ENCODE assay signal across 7 mouse cellular contexts in genomic region chr10:86636515-86636914, GRCm38 (mm10).
A peak's percentile ranks its signal among the peaks of the same experiment; 100 is the strongest.
DNase-seq lines count a peak whose midpoint lies in the region; ATAC-seq lines count a peak whose summit lies in the region.
"Not testable (repeated sequence)": the region's sequence is repeated elsewhere in the genome, so short reads cannot be mapped to it uniquely, and the experiment has no call there.

No protein-coding gene starts in this region.

- H3K4me2 ChIP-seq in embryonic facial prominence, embryonic 14.5 days (ENCODE audit: low read depth, low read length): peak overlapping the region; percentile 51
- H3K4me2 ChIP-seq in hindbrain, embryonic 12.5 days (replicated peaks): peak overlapping the region; percentile 50
- peak overlapping the region; percentile 63 for H3K4me2 ChIP-seq in kidney, embryonic 15.5 days
- peak overlapping the region; percentile 63 for H3K4me2 ChIP-seq in liver, embryonic 11.5 days
- H3K4me2 ChIP-seq in neural tube, embryonic 12.5 days (replicated peaks): peak overlapping the region; percentile 57

- not testable (repeated sequence) for H3K36me3 ChIP-seq in embryonic facial prominence, embryonic 14.5 days (ENCODE audit: control insufficient read depth, insufficient read depth, low read length); hindbrain, embryonic 12.5 days; kidney, embryonic 15.5 days; liver, embryonic 11.5 days (ENCODE audit: control insufficient read depth, insufficient read depth, low read length); neural tube, embryonic 12.5 days

- not testable (repeated sequence) for DNase-seq in embryonic facial prominence, embryonic 14.5 days (ENCODE audit: low spot score); liver, embryonic 11.5 days (ENCODE audit: low spot score)
- DNase-seq in heart, adult 11 months: peak; percentile 55

- H3K4me1 ChIP-seq in embryonic facial prominence, embryonic 14.5 days (ENCODE audit: control insufficient read depth, insufficient read depth, low read length); hindbrain, embryonic 12.5 days; kidney, embryonic 15.5 days; liver, embryonic 11.5 days (replicated peaks; ENCODE audit: control insufficient read depth, insufficient read depth, low read length); neural tube, embryonic 12.5 days: not testable (repeated sequence)

- ATAC-seq in embryonic facial prominence, embryonic 14.5 days (ENCODE audit: low read depth); liver, embryonic 11.5 days (replicated peaks; ENCODE audit: low FRiP score): not testable (repeated sequence)
- ATAC-seq in hindbrain, embryonic 12.5 days (ENCODE audit: low FRiP score): 0 out of 2 replicates have a peak, but pooled peaks have one; percentile 32
- ATAC-seq in kidney, embryonic 15.5 days (replicated peaks; ENCODE audit: low FRiP score): 0 out of 2 replicates have a peak, but pooled peaks have one; percentile 18
- ATAC-seq in megakaryocyte progenitor cell, adult 5-6 weeks (replicated peaks; ENCODE audit: poor library complexity): 0 out of 2 replicates have a peak, but pooled peaks have one; percentile 7
- peak; percentile 33; the same call in 1 of the 2 replicates for ATAC-seq in neural tube, embryonic 12.5 days (ENCODE audit: low FRiP score, low read depth)

- not testable (repeated sequence) for H3K9ac ChIP-seq in embryonic facial prominence, embryonic 14.5 days (ENCODE audit: low read depth, low read length); hindbrain, embryonic 12.5 days; kidney, embryonic 15.5 days; neural tube, embryonic 12.5 days
- H3K9ac ChIP-seq in liver, embryonic 11.5 days (ENCODE audit: low read depth, low read length): peak overlapping the region; percentile 20; the same call in 1 of the 2 replicates

- not testable (repeated sequence) for H3K9me3 ChIP-seq in embryonic facial prominence, embryonic 14.5 days (ENCODE audit: control insufficient read depth, low read length); hindbrain, embryonic 12.5 days (replicated peaks); kidney, embryonic 15.5 days (replicated peaks); liver, embryonic 11.5 days (ENCODE audit: control insufficient read depth, low read length); neural tube, embryonic 12.5 days

- not testable (repeated sequence) for H3K27ac ChIP-seq in embryonic facial prominence, embryonic 14.5 days (replicated peaks; ENCODE audit: low read depth, low read length); hindbrain, embryonic 12.5 days; kidney, embryonic 15.5 days; liver, embryonic 11.5 days (ENCODE audit: low read depth, low read length); neural tube, embryonic 12.5 days

- 18% methylated on average over 6 of the region's 6 CpGs for WGBS in embryonic facial prominence, embryonic 14.5 days
- WGBS in hindbrain, embryonic 12.5 days: 30% methylated on average over 6 of the region's 6 CpGs
- 24% methylated on average over 6 of the region's 6 CpGs for WGBS in kidney, embryonic 15.5 days
- 27% methylated on average over 6 of the region's 6 CpGs for WGBS in liver, embryonic 11.5 days
- 28% methylated on average over 6 of the region's 6 CpGs for WGBS in neural tube, embryonic 12.5 days

- H3K4me3 ChIP-seq in embryonic facial prominence, embryonic 14.5 days (ENCODE audit: low read depth, low read length): peak overlapping the region; percentile 24
- H3K4me3 ChIP-seq in hindbrain, embryonic 12.5 days: peak overlapping the region; percentile 30
- peak overlapping the region; percentile 36 for H3K4me3 ChIP-seq in kidney, embryonic 15.5 days (replicated peaks)
- H3K4me3 ChIP-seq in liver, embryonic 11.5 days (ENCODE audit: low read depth, low read length); neural tube, embryonic 12.5 days: not testable (repeated sequence)

- H3K27me3 ChIP-seq in embryonic facial prominence, embryonic 14.5 days (replicated peaks; ENCODE audit: control insufficient read depth, insufficient read depth, low read length); hindbrain, embryonic 12.5 days; kidney, embryonic 15.5 days; liver, embryonic 11.5 days (replicated peaks; ENCODE audit: control insufficient read depth, insufficient read depth, low read length); neural tube, embryonic 12.5 days (replicated peaks): not testable (repeated sequence)
